Mouse (Mus musculus) midbrain, embryonic 10.5 days (tissue): ENCODE measurements around the gene Ifi203. TPM values are rescaled to one million over a fixed set of nuclear protein-coding genes. Genes with fewer than 3 reads are reported as not detected.
"Not testable (repeated sequence)": the region's sequence is repeated elsewhere in the genome, so short reads cannot be mapped to it uniquely, and the experiment has no call there.

ENCODE experiments used
- DNase-seq: peaks from one replicate; pipeline ENCODE4 v3.0.0-alpha.2; 2017; ENCODE audit warnings: low spot score
- H3K27ac ChIP-seq: fragments of 300-500 bp; sonication (generic); replicated peaks from 2 replicates; pipeline ENCODE4 v1.5.1; 2016; ENCODE audit warnings: mild to moderate bottlenecking
- H3K27me3 ChIP-seq: fragments of 300-500 bp; sonication (generic); 2 replicates; pipeline ENCODE4 v1.6.1; 2016; ENCODE audit warnings: low read depth, mild to moderate bottlenecking; ENCODE audit not compliant: poor library complexity, severe bottlenecking
- H3K36me3 ChIP-seq: fragments of 300-500 bp; sonication (generic); 2 replicates; pipeline ENCODE4 v1.6.1; 2016; ENCODE audit warnings: mild to moderate bottlenecking, moderate library complexity
- H3K4me1 ChIP-seq: fragments of 300-500 bp; sonication (generic); 2 replicates; pipeline ENCODE4 v1.6.1; 2016
- H3K4me3 ChIP-seq: fragments of 300-500 bp; sonication (generic); 2 replicates; pipeline ENCODE4 v1.5.1; 2016; ENCODE audit warnings: mild to moderate bottlenecking, moderate library complexity
- H3K9me3 ChIP-seq: fragments of 300-500 bp; sonication (generic); replicated peaks from 2 replicates; pipeline ENCODE4 v1.6.1; 2016; ENCODE audit warnings: mild to moderate bottlenecking
- WGBS: fragments of 180-500 bp; shearing (Covaris S2); methylation state at CpG from one replicate; pipeline ENCODE4 v1.1.7; 2016; 5-methylcytosine and 5-hydroxymethylcytosine counted together
- polyA plus RNA-seq: library from polyadenylated mRNA; unstranded; fragments of >200 nt; fragmentation: Nextera tagmentation; extraction: Ambion mirVana; gene quantifications from 2 replicates; pipeline ENCODE4 v1.2.1, GENCODE M21; 2016

Gene Ifi203
- polyA plus RNA-seq, 1 experiment from 2014 or later, result not detected

GRCm38 (mm10) chr1:173941522-173941921 is 950 bp downstream of the Ifi203 start:
- WGBS, result 97% methylated on average over 2 of the region's 2 CpGs
- H3K36me3 ChIP-seq, H3K4me3 ChIP-seq, H3K9me3 ChIP-seq, H3K27me3 ChIP-seq, H3K27ac ChIP-seq, H3K4me1 ChIP-seq, DNase-seq: not testable (repeated sequence)

DNA sequence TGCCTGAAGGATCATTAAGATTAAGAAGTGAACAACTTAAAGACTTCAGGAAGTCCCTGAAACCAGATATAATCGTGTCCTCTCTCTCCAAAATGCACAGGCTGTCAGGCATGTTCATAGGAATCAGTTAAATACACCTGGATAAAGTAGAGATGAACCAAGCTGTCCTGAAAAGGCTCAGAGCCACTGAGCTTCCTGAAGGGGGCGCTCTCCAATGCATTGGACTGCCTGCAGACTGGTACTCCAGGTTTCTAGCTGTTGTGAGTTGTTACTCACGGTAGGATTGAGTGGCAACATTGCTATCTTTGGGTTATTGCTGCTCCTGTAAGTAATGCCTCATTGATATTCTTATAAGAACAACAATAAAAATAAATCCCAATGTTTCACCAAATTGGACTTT is 23.2 kb downstream of the Ifi203 start:
- H3K36me3 ChIP-seq, result not testable (repeated sequence)

DNA sequence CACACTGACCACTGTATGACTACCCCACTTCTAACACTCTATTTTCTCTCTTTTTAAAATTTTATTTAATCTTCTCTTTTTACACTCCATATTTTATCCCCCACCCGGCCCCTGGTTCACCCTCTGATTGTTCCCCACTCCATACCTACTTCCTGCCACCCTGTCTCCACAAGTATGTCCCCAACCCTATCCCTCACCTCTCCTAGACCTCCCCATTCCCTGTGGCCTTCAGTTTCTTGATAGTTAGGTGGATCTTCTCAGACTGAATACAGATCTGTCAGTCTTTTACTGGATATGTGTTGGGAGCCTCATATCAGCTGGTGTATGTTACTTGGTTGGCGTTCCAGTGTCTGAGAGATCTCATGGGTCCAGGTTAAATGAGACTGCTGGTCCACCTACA is 27.9 kb downstream of the Ifi203 start:
- Histone ChIP-seq H3K36me3 (no peaks in the 10 kb centered on the region), H3K27ac (no peak overlapping the region), H3K27me3 (no peaks in the 10 kb centered on the region), H3K4me1 (no peaks in the 10 kb centered on the region), H3K4me3 (no peak overlapping the region), H3K9me3 (no peaks in the 10 kb centered on the region)
- DNase-seq, result no peak
- 84% methylated on average over 2 of the region's 2 CpGs for WGBS

More for the DNA sequence above, 23.2 kb downstream of the Ifi203 start:
- not testable (repeated sequence) for DNase-seq, H3K27me3 ChIP-seq, H3K27ac ChIP-seq, H3K9me3 ChIP-seq, H3K4me1 ChIP-seq, H3K4me3 ChIP-seq
- 60% methylated on average over 3 of the region's 3 CpGs for WGBS

GRCm38 (mm10) chr1:173913256-173913791 is 29.1 kb downstream of the Ifi203 start:
- not testable (repeated sequence) for H3K27ac ChIP-seq, H3K9me3 ChIP-seq, DNase-seq, H3K27me3 ChIP-seq, H3K4me1 ChIP-seq, H3K4me3 ChIP-seq, H3K36me3 ChIP-seq

DNA sequence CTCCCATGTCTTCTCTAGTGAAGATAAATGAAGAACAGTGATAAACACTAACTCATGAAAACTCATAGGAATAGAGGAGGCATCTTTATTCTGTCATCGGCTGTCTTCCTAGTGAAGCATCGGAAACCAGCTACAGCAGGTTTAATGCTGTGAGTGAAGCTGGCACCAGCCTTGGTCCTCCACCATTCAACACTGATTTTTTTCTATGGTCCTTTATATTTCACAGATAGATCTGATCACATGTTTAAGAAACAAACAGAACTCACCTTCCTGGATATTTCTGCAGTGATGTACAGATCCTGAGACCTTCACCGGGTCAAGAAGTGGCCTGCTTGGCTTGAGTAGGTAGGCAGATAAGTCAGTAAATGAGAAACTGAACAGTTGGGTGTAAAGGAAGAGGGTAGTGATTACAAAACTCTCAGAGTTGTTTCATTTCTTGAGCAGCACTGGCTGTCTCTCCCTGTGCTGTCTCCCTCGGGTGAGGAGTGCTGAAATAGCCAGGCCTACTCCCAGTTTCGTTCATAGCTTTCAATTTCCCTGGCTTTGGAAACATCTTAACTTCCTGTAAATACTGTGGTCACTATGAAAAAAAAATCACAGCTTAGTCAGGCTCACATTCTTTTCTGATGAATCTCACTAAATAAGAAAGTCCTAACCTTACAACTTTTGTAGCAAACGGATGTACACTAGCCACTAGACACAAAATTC is 29.8 kb downstream of the Ifi203 start, which contains the start of gene Ifi211:
Ifi211 (minus strand) TSS at position 499 of the 708 bp plus-strand sequence.
- 88% methylated on average over 6 of the region's 6 CpGs for WGBS
- H3K36me3 ChIP-seq, DNase-seq, H3K9me3 ChIP-seq, H3K4me3 ChIP-seq, H3K27me3 ChIP-seq, H3K27ac ChIP-seq, H3K4me1 ChIP-seq: not testable (repeated sequence)

DNA sequence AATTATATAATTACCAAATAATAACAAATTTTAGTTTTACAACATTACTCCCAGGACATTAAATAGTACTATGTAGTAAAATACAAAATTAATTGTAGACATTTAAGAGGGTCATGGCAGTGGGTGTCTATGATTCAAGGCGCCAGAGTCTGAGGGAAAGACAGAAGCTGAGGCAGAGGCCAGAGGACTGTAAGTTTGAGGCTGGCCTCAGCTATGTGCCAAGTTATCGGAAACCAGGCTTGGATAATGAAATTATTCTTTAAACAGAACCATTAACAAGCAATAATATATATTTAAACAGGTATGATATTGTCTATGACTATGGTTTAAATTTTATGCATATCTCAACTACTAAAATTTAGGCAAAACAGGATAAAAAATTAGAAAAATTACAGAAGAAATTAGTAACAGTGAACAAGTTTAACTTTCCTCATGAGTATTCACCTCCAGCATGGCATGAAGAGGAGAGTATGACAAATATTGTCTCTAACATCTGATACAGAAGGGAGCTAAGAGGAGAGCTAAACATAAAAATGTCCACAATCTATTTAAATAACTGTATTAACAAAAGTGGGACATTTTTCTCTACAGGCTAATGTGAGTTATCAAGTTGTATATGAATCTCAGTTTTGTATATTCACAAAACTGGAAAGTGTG is 30.5 kb downstream of the Ifi203 start:
- no peaks in the 10 kb centered on the region for H3K27me3 ChIP-seq
- no peaks in the 10 kb centered on the region for H3K4me1 ChIP-seq
- no peaks in the 10 kb centered on the region for H3K36me3 ChIP-seq
- 89% methylated on average over 2 of the region's 2 CpGs for WGBS
- H3K27ac ChIP-seq, result no peak overlapping the region
- H3K9me3 ChIP-seq, result no peaks in the 10 kb centered on the region
- H3K4me3 ChIP-seq, result no peak overlapping the region
- DNase-seq, result no peak

GRCm38 (mm10) chr1:173908390-173908789 is 34.1 kb downstream of the Ifi203 start:
- not testable (repeated sequence) for DNase-seq, H3K4me3 ChIP-seq, H3K36me3 ChIP-seq, H3K4me1 ChIP-seq, H3K27me3 ChIP-seq, H3K27ac ChIP-seq, H3K9me3 ChIP-seq

DNA sequence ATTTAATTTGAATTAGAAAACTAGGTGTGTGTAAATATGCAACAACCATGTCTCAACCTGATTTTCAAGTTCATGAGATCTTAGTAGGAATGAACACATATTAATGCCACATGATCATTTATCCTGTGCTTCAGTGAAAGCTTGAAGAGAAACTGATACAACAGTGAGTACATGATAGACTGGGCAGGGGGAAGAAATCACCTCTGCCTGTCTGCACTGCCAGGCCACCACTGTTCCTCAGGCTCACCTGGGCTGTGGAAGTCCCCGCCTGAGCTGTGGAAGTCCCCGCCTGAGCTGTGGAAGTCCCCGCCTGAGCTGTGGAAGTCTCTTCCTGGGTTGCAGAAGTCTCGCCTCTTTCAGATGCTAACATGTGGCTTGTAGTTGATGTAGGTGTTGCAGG is 36.6 kb downstream of the Ifi203 start:
- H3K27ac ChIP-seq, H3K4me1 ChIP-seq, DNase-seq, H3K4me3 ChIP-seq, H3K9me3 ChIP-seq, H3K36me3 ChIP-seq, H3K27me3 ChIP-seq: not testable (repeated sequence)
- WGBS, result 88% methylated on average over 4 of the region's 4 CpGs

DNA sequence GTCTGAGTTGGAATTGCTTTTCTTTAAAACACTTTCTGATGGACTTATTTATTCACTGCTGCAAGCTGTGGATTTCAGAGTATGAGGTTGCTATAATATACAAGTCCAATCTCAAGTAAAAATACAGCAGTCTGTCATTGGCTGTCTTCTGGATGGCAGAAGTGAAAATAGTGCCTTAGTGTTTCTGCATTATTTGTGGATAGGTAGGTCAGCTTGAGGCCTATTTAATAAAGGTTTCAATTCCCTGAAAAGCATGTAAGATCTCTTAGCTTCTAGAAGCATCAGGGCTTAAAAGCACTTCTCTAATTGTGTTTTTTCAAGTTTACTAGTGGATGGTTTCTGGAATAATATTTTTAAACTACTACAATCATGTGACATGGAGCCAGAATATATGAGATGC is 52.7 kb downstream of the Ifi203 start:
- H3K27ac ChIP-seq, H3K27me3 ChIP-seq, DNase-seq, H3K9me3 ChIP-seq, H3K36me3 ChIP-seq, H3K4me3 ChIP-seq, H3K4me1 ChIP-seq: not testable (repeated sequence)

- not testable (repeated sequence) for DNase-seq, H3K9me3 ChIP-seq, H3K27me3 ChIP-seq, H3K4me1 ChIP-seq, H3K36me3 ChIP-seq, H3K4me3 ChIP-seq, H3K27ac ChIP-seq
- WGBS, result 75% methylated on average over 1 of the region's 2 CpGs
Measured at GRCm38 (mm10) chr1:173887026-173887787, 55.3 kb downstream of the Ifi203 start.

DNA sequence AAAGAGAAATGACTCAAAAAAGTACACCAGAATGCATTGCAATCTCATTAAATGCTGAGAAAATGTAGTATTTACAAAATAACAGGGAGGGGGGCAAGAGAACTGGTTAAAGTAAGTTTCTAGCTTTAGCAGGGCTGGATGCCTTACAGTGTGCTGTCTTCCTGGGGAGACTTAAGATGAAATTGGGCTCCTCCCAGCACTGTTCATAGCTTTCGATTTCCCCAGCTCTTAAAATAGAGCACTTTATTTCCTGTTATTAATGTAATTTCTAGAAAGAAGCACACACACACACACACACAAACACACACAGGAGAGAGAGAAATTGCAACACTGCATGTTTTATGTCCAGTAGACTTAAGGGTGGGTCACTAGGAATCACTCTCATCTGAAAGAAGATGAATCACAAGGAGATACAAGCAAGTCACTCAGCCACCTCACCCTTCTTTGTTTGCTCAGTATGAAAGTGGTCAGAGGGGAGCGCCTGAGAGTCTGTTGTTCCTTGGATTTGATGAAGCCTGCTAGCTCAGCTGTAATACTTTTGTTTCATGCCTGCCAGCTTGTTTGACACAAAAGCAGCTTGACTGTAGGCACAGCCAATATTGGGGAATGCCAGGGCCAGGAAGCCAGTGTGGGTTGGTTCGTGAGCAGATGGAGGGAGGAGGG is 62.3 kb downstream of the Ifi203 start:
- not testable (repeated sequence) for H3K27ac ChIP-seq, H3K4me3 ChIP-seq, DNase-seq, H3K27me3 ChIP-seq, H3K9me3 ChIP-seq, H3K4me1 ChIP-seq, H3K36me3 ChIP-seq
- WGBS, result 75% methylated on average over 3 of the region's 3 CpGs

- H3K4me1 ChIP-seq, H3K27me3 ChIP-seq: not testable (repeated sequence)
Measured at GRCm38 (mm10) chr1:173879225-173879987, 63.1 kb downstream of the Ifi203 start.

More at GRCm38 (mm10) chr1:173879225-173879987, 63.1 kb downstream of the Ifi203 start:
- not testable (repeated sequence) for H3K4me3 ChIP-seq, H3K9me3 ChIP-seq, H3K27ac ChIP-seq, DNase-seq, H3K36me3 ChIP-seq
- 83% methylated on average over 5 of the region's 5 CpGs for WGBS
